Mouse (Mus musculus) small intestine, adult 2 months (tissue): Measurements from ENCODE around the gene Sult5a1.
A peak's percentile ranks its signal among the peaks of the same experiment; 100 is the strongest.

Experiments
- CTCF ChIP-seq: fragments of 200-500 bp; IDR thresholded peaks from 2 replicates; pipeline ENCODE4 v1.5.1; 2012; ENCODE audit warnings: low read depth, mild to moderate bottlenecking, control low read depth, inconsistent platforms, low read length, moderate library complexity, mixed read lengths; ENCODE audit not compliant: insufficient replicate concordance, insufficient read length; ENCODE audit errors: extremely low read depth
- POLR2A ChIP-seq: fragments of 200-500 bp; IDR thresholded peaks from 2 replicates; pipeline ENCODE4 v1.6.1; 2012; ENCODE audit warnings: low read depth, mild to moderate bottlenecking, control low read depth, inconsistent platforms, low read length, moderate library complexity

DNA sequence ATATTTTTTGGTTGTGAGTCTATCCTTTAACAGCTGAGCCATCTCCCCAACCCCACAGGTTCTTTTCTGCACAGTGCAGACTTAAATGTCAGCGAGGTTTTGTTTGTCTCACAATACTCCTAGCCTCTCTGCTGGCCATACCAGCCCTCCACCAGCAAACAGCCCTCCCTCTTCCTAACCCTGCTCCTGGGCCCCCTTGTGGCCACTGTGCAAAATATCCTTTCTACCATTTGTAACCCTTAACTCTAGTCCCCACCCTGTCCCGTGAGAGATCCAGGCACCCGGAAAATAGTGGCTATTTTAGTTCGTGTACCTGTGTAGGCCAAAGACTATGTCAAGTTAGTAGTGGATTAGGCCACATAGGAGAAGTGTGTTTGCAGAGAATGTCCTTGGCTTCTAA lies 47.5 kb downstream of the Sult5a1 start:
- TF ChIP-seq CTCF, result peak; percentile 75; the same call in 1 of the 2 replicates
- no peak for TF ChIP-seq POLR2A
